Mouse (Mus musculus) kidney, postnatal 0 days (tissue): ENCODE results near the gene Acacb. TPM values are rescaled to one million over a fixed set of nuclear protein-coding genes. Genes with fewer than 3 reads are reported as not detected.

Experiments used
- ATAC-seq: fragments of 200-750 bp; cut with Nextera tagmentation; replicated peaks from 2 replicates; pipeline ENCODE4 v1.8.0; 2017; ENCODE audit warnings: low read depth, moderate number of reproducible peaks, moderate TSS enrichment, moderate library complexity; ENCODE audit not compliant: low FRiP score
- DNase-seq: peaks from one replicate; pipeline ENCODE4 v3.0.0-alpha.2; 2016; ENCODE audit warnings: low spot score
- H3K27ac ChIP-seq: fragments of 300-500 bp; sonication (generic); 2 replicates; pipeline ENCODE4 v1.5.1; 2014; ENCODE audit warnings: mild to moderate bottlenecking
- H3K27me3 ChIP-seq: fragments of 300-500 bp; sonication (generic); 2 replicates; pipeline ENCODE4 v1.6.1; 2014; ENCODE audit warnings: low read length, mixed read lengths; ENCODE audit not compliant: insufficient read depth
- H3K36me3 ChIP-seq: fragments of 300-500 bp; sonication (generic); 2 replicates; pipeline ENCODE4 v1.6.1; 2014; ENCODE audit warnings: low read length, mixed read lengths; ENCODE audit not compliant: insufficient read depth
- H3K4me1 ChIP-seq: fragments of 300-500 bp; sonication (generic); replicated peaks from 2 replicates; pipeline ENCODE4 v1.6.1; 2014; ENCODE audit warnings: antibody characterized with exemption, low read length, mixed read lengths; ENCODE audit not compliant: insufficient read depth
- H3K4me2 ChIP-seq: fragments of 300-500 bp; sonication (generic); 2 replicates; pipeline ENCODE4 v1.6.1; 2014; ENCODE audit warnings: mild to moderate bottlenecking, low read length, moderate library complexity, mixed read lengths
- H3K4me3 ChIP-seq: fragments of 300-500 bp; sonication (generic); replicated peaks from 2 replicates; pipeline ENCODE4 v1.5.1; 2014; ENCODE audit warnings: low read depth, low read length
- H3K9ac ChIP-seq: fragments of 300-500 bp; sonication (generic); 2 replicates; pipeline ENCODE4 v1.6.1; 2014; ENCODE audit warnings: low read depth, low read length
- H3K9me3 ChIP-seq: fragments of 300-500 bp; sonication (generic); replicated peaks from 2 replicates; pipeline ENCODE4 v1.6.1; 2016; ENCODE audit warnings: low read length, inconsistent platforms, mixed read lengths
- CTCF ChIP-seq: IDR thresholded peaks from 2 replicates; pipeline ENCODE4 v1.5.1; 2016; ENCODE audit warnings: antibody characterized with exemption, low read depth, mild to moderate bottlenecking, moderate library complexity
- WGBS: fragments of 180-500 bp; shearing (Covaris S2); extraction: QIAGEN DNeasy Blood & Tissue Kit; methylation state at CpG from one replicate; pipeline ENCODE4 v1.1.7; 2014; 5-methylcytosine and 5-hydroxymethylcytosine counted together
- polyA plus RNA-seq: library from polyadenylated mRNA; unstranded; fragments of >200 nt; fragmentation: Nextera tagmentation; extraction: Ambion mirVana; gene quantifications from 2 replicates; pipeline ENCODE4 v1.2.1, GENCODE M21; 2015

Acacb gene
- polyA plus RNA-seq, 1 experiment from 2014 or later, result 4.4 TPM

DNA sequence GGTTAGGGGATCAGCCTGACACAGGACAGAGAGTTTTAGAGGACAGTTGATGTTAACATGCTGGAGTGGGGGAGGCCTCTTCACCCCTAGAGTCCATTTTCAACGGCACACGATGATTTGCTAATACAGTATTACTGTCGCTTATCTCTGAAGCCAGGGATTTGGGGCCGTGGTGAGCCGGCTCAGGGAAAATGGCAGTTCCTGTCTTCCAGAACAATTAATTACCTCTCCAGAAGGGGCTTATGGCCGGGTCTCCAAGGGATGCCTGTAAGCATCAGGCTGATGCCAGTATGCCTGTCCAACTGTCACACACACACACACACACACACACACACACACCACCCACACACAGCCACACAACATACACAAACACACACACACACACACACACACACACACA lies 136.0 kb downstream of the Acacb start:
- Histone ChIP-seq H3K36me3 (no peaks in the 10 kb centered on the region), H3K4me3 (no peak overlapping the region), H3K9ac (no peak overlapping the region), H3K9me3 (no peaks in the 10 kb centered on the region), H3K27ac (no peak overlapping the region), H3K4me1 (no peaks in the 10 kb centered on the region), H3K4me2 (no peak overlapping the region), H3K27me3 (0 out of 2 replicates have a peak, but pooled peaks cover 4% of the 10 kb centered on the region)
- ATAC-seq, result no peak
- 42% methylated on average over 6 of the region's 6 CpGs for WGBS
- no peak for DNase-seq
- TF ChIP-seq CTCF, result no peak

DNA sequence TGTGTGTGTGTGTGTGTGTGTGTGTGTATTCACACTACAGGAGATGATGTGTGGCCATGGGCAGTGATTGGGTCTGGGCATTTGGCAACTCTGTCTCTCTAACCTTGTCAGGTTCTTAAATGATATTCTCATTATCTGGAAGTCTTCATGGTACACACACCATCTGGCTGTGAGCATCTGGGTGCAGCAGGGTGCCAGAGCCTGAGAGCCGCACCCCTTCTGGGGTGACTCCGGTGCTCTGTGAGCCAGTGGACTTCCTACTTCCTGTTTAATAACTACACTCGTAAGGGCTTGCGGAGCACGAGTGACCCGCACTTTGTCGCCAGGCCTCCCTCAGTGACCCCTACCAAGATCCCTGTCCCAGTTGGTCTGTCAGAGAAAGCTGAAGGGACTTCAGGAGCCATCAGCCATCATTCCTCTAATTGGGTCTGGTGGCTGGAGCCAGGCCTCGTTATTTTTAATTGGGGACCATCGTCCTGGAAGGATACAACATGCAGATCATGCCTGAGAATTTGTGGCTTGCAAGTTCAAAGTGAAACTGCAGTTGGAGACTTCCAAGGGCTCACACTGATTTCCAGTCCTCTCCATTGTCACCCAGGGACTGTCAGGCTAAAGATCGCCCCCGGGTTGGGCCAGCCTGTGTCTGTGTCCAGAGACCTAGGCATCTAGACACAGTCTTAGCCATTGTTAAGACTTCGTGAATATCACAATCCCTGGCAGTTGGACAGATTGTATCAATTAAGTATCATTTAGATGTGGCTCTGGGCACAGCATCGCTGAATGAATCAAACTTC lies 138.5 kb downstream of the Acacb start:
- no peak for DNase-seq
- Histone ChIP-seq H3K4me3 (no peak overlapping the region), H3K27ac (no peak overlapping the region), H3K9ac (no peak overlapping the region), H3K27me3 (no peaks in the 10 kb centered on the region), H3K4me2 (no peak overlapping the region), H3K4me1 (no peaks in the 10 kb centered on the region), H3K9me3 (no peaks in the 10 kb centered on the region), H3K36me3 (no peaks in the 10 kb centered on the region)
- WGBS, result 74% methylated on average over 13 of the region's 13 CpGs
- no peak for TF ChIP-seq CTCF
- no peak for ATAC-seq

DNA sequence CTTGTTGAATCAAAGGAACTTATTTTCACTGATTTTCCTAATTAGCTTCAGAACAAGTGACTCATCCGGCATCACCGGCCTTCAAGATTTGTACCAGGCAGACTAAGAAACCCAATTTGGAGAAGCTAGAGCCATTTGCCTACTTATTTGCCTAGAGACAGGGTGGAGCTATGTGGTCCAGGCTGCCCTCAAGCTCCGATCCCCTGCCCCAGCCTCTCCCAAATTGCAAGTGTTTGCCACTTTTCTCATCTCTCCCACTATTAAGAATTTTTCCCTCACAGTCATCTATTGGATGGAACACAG lies 139.0 kb downstream of the Acacb start:
- WGBS, result 89% methylated on average over 3 of the region's 3 CpGs

DNA sequence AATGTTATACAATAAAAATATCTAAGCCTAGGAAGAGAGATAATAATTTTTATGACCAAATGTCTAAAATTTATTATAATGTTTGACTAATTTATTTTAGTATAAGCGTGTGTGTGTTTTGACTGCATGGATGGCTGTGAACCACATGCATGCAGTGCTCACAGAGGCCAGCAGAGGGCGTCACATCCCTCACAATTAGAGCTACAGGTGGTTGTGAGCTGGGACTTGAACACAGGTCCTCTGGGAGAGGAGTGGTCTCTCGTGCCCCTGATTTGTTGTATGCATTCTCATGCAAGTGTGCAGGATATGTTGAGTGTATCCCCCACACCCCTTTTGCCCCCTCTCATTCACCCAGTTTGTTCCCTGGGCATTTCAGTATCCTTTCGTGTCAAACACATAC lies 139.8 kb downstream of the Acacb start:
- ATAC-seq, result no peak
- Histone ChIP-seq H3K4me3 (no peak overlapping the region), H3K27me3 (no peaks in the 10 kb centered on the region), H3K9me3 (no peaks in the 10 kb centered on the region), H3K36me3 (no peaks in the 10 kb centered on the region), H3K4me1 (no peaks in the 10 kb centered on the region), H3K9ac (no peak overlapping the region), H3K27ac (no peak overlapping the region), H3K4me2 (no peak overlapping the region)
- 79% methylated on average over 4 of the region's 4 CpGs for WGBS
- TF ChIP-seq CTCF, result peak; percentile 40; the same call in 1 of the 2 replicates
- DNase-seq, result no peak

More for the DNA sequence above, 139.0 kb downstream of the Acacb start:
- Histone ChIP-seq H3K4me2 (no peak overlapping the region), H3K9me3 (no peaks in the 10 kb centered on the region), H3K4me3 (no peak overlapping the region), H3K36me3 (no peaks in the 10 kb centered on the region), H3K4me1 (no peaks in the 10 kb centered on the region), H3K27me3 (no peaks in the 10 kb centered on the region), H3K9ac (no peak overlapping the region), H3K27ac (no peak overlapping the region)
- TF ChIP-seq CTCF, result no peak
- DNase-seq, result no peak
- no peak for ATAC-seq

DNA sequence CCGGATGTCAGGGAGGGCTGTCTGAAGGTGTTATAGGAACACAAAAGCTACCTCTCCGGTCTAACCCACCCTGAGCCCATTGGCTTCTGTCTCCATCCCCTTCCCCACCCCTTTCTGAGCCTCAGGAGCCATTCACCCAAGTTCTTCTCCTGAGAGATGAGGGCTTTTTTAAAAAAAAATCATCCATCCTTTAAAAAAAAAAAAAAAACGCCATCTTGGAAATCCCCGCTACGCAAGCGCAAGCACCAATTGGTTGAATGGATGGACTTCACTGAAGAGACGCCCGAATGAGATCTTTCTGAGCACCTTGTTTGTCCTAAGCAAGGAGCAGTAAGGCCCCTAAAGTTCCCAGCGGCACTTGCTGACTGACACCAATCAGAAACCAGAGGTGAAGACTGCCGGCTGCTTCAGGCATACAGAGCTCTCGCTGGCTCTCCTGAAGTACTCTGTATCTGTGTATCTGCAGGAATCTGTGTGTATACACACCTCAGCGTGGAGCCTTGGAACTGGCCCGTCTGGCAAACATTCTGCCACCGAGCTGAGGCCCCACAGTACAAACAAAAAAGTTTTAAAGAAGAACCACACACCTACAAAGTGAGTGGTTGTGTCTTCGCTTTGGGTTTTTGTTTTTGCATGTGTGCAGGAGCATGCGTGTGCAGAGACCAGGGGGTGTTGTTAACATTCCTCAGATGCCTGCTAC lies 140.7 kb downstream of the Acacb start:
- ATAC-seq, result no peak
- no peak for TF ChIP-seq CTCF
- no peaks in the 10 kb centered on the region for H3K36me3 ChIP-seq
- WGBS, result 83% methylated on average over 16 of the region's 16 CpGs
- DNase-seq, result no peak
- no peaks in the 10 kb centered on the region for H3K4me1 ChIP-seq
- no peak overlapping the region for H3K9ac ChIP-seq
- no peak overlapping the region for H3K4me3 ChIP-seq
- no peaks in the 10 kb centered on the region for H3K27me3 ChIP-seq
- H3K27ac ChIP-seq, result no peak overlapping the region
- H3K9me3 ChIP-seq, result no peaks in the 10 kb centered on the region
- H3K4me2 ChIP-seq, result no peak overlapping the region

DNA sequence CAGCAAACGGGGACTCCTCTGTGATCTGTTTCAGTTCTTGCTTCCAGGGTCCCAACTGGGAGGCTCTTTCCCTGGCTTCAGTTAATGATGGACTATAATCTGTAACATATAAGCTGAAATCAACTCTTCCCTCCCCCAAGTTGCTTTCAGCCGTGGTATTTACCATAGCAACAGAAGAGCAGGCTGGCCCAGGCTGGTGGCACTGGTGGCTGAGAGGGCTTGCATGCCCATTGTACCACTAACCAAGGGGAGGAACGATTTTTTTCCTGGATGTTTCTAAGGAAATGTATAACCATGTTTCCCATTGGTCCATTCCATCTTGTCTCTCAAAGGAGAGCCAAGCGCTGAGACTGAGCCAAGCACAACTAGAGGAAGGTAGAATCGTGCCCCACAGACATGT lies 142.1 kb downstream of the Acacb start:
- Histone ChIP-seq H3K4me3 (no peak overlapping the region), H3K4me1 (no peaks in the 10 kb centered on the region), H3K4me2 (peak overlapping the region; percentile 13; the same call in 1 of the 2 replicates), H3K9me3 (no peaks in the 10 kb centered on the region), H3K36me3 (no peaks in the 10 kb centered on the region), H3K27ac (no peak overlapping the region), H3K27me3 (no peaks in the 10 kb centered on the region), H3K9ac (no peak overlapping the region)
- peak; percentile 82 for ATAC-seq
- no peak for TF ChIP-seq CTCF
- DNase-seq, result peak; percentile 36
- 63% methylated on average over 5 of the region's 5 CpGs for WGBS
